Mouse (Mus musculus) embryo, embryonic 9.5 days (tissue): ENCODE results near the gene Skint8.
"Not testable (repeated sequence)": the region's sequence is repeated elsewhere in the genome, so short reads cannot be mapped to it uniquely, and the experiment has no call there.

Experiments
- DNase-seq: peaks from one replicate; pipeline ENCODE4 v3.0.0-alpha.2; 2017; ENCODE audit errors: extremely low spot score

Skint8 gene

GRCm38 (mm10) chr4:111919092-111919491 is at the start of gene Skint8:
Skint8 (plus strand) TSS chr4:111919392.
- no peak for DNase-seq

GRCm38 (mm10) chr4:111880112-111880875 is 38.9 kb upstream of the Skint8 start:
- peak; percentile 5 for DNase-seq

DNA sequence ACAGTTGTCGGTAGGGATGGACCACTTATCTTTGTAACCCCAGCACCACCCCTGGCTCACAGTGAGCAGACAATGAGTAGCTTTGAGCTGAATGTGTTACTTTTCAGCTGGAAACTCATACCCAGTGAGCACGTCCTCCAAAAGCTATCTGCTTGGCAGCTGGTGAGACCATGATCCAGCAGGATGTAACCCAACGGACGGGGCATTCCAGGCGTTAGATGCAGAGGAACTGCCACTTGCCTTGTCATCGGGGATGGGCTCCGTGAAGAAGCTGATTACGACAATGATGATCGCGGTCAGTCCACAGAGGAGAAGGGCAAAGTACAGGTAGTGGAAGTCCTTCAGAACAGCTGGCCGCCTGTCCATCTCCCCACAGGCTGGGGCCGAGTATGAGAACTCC is 35.6 kb upstream of the Skint8 start:
- no peak for DNase-seq

- peak; percentile 58 for DNase-seq
Measured at GRCm38 (mm10) chr4:111886018-111886417, 33.2 kb upstream of the Skint8 start.

- DNase-seq, result peak; percentile 60
Measured at GRCm38 (mm10) chr4:111886607-111887006, 32.6 kb upstream of the Skint8 start.

- DNase-seq, result no peak
Measured at GRCm38 (mm10) chr4:111892138-111892537, 27.1 kb upstream of the Skint8 start.

DNA sequence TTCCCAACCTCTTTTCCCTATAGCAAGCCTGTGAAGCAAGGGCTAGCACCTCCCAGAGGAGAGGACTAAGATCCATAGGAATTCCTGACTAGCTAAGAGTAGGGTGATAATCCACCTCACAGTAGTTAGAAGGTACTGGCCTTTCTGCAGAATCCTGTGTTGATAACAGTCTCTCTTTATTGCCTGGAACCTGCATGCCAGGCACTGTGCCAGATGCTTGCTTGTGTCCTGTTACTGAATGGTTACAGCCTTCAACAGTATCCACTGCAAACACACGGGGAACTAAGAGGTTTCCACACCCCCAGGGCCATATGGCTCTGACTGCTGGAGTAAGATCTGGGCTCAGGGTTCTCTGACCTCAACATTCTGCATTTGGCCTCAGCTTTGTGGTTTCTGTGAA is 21.4 kb upstream of the Skint8 start:
- no peak for DNase-seq

- DNase-seq, result no peak
Measured at GRCm38 (mm10) chr4:111898566-111898965, 20.6 kb upstream of the Skint8 start.

DNA sequence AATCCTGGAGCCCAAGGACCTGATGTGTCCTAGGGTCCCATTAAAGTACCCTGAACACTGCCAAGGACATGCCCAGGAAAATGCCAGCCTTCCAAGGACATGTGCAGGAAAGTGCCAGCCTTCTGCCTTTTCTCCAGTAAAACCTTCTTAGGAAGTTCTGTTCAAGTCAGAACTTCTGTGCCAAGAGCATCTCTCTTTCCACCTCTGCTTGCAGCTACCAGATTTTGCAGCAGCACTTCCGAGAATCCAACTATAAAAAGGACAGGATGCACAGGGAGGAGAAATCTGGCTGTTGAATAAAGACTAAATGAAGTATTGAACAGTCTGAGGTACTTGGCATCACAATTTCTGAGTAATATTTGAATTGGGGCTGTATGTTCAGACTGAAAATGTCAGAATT is 18.7 kb upstream of the Skint8 start:
- not testable (repeated sequence) for DNase-seq

DNA sequence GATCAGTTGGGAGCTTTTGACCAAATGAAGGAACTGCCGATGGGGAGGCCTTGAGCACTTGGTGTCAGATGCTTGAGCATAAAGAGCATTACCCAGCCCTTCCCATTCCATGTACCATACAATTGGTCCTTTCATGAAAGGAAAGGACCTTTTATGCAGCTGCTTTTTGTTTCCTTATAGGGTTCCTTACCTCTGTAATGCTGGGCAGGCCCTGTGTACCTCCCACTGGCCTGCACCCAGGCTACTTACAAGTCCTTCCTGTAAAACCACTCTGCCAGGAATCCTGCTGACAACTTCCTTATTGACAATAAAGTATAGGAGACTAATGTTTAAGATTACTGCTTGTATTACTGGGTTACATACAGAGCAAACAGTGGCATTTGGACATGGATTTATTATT is 17.7 kb upstream of the Skint8 start:
- DNase-seq, result no peak

- DNase-seq, result no peak
Measured at GRCm38 (mm10) chr4:111902775-111903174, 16.4 kb upstream of the Skint8 start, which contains the start of gene Slc5a9. Slc5a9 (minus strand) TSS chr4:111902918.

DNA sequence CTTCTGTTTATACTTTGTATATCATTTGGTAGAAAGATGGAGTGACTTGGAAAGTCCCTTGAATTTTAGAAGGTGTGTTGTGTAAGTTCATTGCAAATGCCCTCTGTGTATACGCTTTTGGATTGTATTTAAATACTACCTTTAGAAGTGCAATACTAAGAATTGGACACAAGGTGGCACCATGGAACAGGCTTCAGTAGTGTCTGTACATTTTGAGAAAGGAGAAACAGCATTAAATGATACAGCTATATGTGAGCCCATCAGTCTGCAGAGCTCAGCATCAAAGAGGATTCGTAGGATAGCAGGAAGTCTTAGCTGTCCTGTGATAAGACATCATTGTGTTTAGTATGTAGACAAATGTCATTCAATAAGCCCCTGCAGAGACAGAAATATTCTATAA is 11.3 kb upstream of the Skint8 start:
- DNase-seq, result peak; percentile 12

DNA sequence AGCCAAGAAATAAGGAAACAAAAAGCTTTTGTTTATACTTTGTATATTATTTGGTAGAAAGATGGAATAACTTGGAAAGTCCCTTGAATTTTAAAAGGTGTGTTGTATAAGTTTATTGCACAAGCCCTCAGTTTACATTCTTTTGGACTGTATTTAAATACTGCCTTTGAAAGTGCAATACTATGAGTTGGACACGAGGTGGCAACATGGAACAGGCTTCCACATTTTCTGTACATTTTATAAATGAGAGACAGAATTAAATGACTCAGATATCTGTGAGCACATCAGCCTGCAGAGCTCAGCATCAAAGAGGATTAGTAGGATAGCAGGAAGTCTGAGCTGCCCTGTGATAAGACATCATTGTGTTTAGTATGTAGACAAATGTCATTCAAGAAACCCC is 42.1 kb downstream of the Skint8 start:
- DNase-seq, result no peak

- DNase-seq, result not testable (repeated sequence)
Measured at GRCm38 (mm10) chr4:111963241-111963640, 44.0 kb downstream of the Skint8 start.

DNA sequence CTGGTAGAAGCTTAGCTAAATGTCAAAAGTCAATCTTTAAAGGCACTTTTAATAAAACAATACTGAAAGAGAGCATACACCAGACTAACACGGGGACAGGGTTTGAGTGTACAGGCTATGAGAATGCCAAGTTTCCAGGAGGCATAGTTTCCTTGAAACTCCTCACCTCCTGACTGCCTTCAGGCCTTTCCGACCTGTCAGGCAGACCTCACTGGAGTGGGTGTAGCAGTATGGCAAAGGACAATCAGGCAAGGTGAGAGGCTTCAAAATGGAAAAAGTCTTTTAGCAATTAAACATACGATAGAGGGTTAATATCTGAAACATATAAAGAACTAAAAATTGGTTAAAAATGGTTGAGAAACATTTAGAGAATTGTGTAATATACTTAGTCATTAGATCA is 44.5 kb downstream of the Skint8 start:
- no peak for DNase-seq

GRCm38 (mm10) chr4:111972623-111973022 is 53.4 kb downstream of the Skint8 start, which contains the start of gene Skint7:
Skint7 (plus strand) TSS chr4:111972923.
- DNase-seq, result no peak
